Mouse (Mus musculus): ENCODE data around the gene Gm20388.
"Not testable (repeated sequence)": the region's sequence is repeated elsewhere in the genome, so short reads cannot be mapped to it uniquely, and the experiment has no call there.

Gm20388 gene

DNA sequence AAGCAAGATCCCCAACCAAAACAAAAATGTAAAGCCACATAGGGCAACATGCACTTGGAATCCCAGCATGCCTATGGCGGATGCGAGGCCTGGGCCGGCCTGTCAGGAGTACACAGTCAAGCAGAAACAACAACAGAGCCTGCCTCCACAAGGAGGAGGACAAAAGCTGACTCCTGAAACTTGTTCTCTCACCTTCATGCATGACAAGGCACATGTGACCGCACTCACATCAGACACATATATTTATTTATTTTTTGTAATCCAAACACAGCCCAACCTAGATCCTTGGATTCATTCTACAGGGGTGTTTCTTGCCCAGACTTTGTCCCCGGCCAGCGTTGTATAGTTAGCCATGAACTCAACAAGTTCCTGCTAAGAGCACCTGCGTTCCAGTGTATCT is 3137.2 kb downstream of the Gm20388 start:
- peak; percentile 37 to 40 for DNase-seq

DNA sequence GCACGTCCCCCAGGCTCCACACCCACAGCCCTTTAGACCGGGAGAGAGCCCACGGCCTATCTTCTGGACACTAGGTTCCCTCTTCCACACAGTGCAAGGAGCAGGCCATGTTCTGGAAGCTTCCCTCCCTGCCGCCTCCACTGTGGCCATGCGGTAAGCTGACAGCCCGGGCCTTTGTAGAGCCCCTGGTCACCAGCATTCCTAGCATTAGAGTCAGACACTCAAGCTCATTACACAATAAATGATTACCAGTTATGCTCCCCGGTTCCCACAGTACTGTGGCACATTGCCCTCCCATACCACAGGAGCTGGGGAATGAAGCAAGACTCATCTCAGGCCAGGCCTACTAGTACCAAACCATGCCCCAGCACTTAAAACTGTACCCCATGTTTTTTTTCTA is 3137.8 kb downstream of the Gm20388 start:
- DNase-seq: no peak

DNA sequence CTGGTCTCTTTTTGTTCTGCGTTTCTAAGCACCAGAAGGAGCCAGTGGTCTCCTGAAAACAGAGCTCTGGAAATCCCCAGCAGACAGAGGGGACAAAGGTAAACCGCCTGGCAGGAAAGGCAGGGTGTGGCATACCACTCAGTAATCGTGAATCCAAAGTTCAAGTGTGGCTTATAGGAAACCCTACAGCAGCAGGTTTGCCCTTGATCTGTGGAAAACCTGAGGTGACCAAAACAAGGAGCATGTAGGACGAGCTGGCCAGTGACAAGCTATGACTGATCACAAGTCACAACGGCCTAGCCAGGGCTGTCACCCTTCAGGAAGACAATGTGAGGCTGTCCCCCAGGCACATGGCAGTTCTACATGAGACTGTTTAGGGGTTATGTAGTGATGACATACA is 3140.8 kb downstream of the Gm20388 start:
- DNase-seq: peak; percentile 57 to 64

DNA sequence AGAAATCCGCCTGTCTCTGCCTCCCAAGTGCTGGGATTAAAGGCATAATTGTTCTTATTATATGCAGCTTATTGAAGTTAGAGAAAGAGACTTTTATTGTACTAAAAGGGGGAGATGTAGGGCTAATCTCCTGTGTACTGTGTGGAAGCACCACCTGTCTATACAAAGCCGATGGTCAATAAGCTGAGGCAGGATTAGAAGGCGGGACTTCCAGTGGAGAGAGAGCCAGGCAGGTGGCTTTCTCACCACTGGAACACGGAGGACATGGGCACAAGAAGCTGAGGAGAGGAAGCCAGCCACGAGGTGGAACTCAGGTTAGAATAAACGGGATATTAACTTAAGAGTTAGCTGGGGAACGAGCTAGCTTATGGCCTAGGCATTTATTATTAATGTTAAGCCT is 3152.1 kb downstream of the Gm20388 start, which contains the start of gene Spg7:
Gene Spg7, plus strand, starts transcription at position 222 of the 400 bp plus-strand sequence.
- no peak for DNase-seq

DNA sequence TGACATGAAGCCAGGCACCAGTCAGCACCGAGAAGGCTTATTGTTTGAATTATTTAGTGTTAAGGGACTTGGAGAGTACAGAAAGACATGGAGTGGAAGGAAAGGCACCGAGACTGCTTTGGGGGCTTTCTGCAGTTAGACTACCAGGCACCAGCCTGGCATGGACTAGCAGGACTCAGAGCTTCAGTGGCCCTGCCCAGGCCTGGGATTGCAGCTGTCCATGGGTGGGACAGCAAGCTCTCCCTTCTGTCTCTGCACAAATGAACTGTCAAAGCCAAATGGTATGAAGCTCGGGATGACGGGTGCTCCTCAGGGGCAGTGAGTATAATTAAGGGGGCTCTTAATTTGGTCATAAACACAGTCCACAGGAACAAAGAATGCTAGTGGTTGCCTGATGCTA is 3153.4 kb downstream of the Gm20388 start:
- DNase-seq: no peak

DNA sequence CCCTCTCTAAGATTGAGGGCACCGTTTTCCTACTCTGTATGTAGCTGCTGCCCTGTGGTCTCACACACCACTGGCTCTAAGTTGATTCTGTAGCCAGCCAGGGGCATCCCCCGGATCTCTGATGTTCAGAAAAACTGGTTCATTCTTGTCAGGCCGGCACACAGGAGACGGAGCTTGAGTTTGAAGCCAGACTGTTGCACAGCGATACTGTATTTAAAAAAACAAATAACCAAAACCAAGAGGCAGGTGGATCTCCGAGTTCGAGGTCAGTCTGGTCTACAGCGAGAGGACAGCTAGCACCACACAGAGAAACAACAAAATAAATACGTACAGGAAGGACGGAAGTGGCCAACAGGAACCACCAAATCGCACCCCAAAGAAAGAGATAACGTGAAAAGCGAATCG is 3154.2 kb downstream of the Gm20388 start:
- peak in 1 of 2 experiments; percentile 38 for DNase-seq

DNA sequence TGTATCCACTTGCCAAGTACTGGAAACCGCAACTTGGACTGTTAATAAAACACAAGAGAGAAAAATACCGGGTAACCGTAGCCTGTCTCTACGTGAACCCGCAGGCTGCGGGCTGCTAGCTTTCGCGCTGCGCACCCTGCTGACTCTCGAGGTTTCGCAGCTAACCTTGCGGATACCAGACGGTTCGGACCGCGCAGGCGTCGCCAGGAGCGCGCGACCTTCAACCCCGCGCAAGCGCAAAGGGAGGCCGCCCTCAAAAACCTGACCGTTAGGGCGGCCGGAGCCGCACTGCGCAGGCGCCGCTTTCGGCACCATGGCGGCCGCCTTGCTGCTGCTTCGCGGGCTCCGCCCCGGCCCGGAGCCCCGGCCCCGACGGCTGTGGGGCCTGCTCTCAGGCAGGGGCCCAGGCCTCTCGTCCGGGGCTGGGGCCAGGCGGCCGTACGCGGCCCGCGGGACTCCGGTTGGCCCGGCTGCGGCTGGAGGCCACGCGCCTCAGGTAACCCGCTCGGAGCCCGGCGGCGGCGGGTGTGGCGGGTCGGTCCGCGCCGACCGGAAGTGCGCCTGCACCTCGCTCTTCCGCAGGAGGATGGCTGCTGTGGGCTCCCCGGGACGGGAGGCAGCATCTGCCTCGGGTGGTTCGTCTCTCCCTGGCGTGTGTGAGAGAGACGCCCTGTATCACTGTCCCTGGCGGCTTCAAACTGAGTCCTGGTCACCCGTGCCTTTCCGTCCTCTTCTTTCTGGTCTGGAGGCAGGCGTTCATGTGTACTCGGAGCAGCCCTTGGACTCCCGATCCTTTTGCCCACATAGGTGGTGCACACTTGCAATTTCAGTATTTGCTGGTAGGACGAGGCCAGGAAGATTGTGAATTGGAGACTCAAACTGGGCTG is 3154.8 kb downstream of the Gm20388 start:
- DNase-seq: peak; percentile 94 to 95

DNA sequence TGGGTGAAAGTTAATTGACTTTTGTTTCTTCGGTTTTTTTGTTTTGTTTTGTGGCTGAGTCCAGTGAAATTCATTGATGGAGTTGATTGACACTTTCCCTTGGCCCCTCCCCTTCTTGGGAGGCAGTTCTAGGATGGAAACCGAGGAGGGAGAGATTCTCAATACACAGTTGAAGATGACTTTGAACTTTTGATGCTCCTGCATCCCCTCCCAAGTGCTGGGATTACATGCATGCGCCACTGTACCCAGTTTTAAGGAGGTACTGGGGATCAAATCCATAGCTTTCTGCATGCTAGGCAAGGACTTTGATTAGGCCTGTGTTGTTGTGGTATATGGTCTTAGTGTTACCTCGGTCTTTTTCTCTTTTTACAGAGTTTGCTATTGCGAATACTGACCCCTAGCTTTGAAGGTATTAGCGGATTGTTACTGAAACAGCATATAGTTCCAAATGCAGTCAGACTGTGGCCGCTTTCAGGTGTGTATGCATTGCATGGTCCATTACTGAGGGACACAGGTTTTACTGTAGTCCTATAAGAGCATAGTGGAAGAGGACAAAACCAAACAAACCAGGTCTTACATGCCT is 3155.6 kb downstream of the Gm20388 start:
- DNase-seq: no peak

DNA sequence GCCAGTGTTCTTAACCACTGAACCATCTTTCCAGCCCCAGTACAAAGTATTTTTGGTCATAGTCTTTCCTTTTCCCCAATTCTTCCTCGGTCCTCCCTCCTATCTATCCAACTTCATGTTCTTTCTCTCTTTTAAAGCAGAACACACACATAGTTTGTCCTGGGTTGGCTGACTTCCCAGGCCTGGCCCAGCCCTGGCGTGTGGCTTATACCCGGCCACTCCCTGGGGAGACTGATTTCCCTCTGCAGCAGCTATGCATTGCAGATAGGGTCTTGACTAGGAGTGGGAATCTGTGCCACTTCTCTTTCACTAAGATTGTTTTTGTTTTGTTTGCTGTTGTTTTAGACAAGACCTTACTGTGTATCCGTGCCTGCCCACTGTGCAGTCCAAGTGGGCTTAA is 3160.5 kb downstream of the Gm20388 start:
- DNase-seq: peak in 1 of 2 experiments; percentile 7

DNA sequence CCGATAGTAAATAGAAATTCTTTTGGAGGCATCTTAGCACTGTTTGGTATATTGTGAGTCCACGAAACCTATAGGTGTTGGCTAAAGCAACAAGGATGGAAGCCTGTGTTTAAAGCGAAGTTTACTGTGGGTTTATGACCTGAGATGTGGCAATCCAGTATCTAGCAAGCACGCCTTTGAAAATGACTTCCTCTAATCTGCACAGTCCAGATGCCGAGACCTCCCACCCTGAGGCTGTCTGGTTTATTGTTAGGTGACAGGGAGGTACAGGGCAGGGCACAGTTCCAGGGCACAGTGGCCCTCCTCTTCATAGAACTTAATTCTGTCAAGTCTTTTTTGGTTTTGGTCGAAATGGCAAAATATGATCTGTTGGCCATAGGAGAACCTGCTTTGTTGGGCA is 3166.6 kb downstream of the Gm20388 start:
- DNase-seq: no peak

DNA sequence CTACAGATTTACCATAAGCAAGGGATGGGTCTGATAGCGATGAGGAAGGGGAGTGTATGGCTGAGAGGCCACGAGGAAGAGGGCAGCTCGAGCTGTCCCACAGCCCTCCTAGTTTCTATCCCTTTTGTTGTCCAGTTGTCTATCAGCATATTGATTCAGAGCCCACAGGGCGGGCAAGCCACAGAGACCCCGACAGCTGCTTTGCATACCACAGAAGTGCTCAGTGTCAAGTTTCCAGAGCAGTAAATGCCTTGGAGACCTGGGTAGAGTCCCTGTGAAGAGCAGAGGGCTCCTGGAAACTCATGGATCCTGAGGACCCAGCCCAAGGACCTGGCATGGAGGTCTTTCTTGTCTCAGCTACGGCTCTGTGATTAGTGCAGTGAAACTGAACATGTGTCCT is 3172.4 kb downstream of the Gm20388 start:
- no peak for DNase-seq

DNA sequence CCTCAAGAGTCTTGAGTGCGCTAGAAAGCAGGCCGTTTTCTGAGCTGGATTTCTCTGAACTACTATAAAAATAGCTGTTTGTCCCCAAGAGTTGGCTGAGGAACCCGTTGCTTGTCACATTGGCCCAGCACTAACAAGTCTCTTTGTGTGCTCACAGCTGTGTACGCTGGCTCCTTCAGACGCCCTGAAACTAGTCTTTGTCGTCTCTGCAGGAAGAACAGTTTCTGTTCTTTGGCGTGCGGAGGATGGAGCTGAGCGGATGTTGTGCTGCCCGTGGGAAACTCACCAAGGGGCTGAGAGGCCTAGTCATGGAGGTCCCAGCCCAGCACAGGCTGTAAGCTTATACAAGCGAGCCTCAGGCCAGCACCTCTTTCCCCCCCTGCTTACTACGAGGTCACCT is 3173.0 kb downstream of the Gm20388 start:
- no peak for DNase-seq

DNA sequence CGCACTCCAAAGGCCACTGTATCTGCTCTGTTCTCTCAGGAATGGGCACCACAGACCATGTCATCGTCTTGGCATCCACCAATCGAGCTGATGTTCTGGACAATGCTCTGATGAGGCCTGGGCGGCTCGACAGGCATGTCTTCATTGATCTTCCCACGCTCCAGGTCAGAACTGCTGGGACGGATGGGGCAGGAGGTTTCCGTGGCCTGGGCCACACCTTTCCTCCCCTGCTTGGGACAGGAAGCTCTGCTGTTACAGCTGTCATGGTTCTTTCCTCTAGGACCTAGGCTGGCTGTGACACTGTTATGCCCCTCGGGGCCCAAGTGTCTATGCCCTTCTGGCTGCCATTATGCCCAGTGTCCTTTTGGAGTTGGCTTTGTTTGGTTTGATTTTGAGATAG is 3176.6 kb downstream of the Gm20388 start:
- DNase-seq: peak in 1 of 2 experiments; percentile 8

DNA sequence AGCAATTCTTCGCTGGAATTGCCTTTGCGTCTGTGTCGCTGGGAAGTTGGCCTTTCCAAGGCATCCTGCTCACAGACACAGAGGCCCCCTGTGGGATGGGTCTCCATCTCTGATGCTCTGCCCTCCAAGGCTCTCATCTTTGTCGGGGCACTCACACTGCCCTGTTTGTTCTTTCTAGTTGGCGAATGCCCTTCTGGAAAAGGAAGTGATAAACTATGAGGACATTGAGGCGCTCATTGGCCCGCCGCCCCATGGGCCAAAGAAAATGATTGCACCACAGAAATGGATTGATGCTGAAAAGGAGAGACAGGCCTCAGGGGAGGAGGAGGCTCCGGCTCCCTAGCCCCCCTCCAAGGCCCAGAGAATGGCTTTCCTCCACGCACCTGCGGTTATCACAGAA is 3186.6 kb downstream of the Gm20388 start:
- DNase-seq: no peak

DNA sequence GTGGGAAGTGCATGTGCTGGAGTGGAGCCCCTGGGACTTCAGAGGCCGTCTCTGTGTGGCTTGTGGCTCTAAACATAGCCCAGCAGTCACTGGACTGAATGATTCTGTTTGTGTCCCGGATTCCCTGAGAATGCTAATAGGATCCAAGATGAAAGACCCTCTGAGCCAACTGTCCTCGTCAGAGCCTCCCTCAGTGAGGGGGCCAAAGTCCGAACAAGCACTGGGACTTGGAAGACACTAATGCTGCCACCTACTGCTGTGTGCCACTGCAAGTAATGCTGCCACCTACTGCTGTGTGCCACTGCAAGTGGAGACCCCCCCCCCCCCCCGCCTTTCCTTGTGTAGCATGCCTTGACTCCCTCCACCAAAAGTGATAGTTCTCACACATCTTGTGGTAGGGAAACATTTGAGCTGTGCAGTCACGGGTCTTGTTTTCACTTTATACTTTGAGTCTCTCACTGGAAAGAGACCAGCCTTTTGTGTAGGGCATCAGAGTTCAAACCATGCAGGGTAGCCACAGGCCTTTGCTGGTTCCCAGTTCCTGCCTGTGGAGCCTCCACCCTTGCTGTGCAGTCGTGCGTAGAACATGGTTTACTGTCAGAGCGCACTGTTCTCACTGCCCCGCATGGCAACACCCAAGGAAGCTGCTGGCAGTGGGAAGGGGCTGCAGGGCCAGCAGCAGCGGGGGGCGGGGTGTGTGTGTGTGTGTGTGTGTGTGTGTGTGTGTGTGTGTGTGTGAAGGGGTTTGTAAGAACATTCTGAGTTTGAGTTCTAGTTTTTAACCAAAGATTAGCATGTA is 3187.3 kb downstream of the Gm20388 start:
- peak in 1 of 2 experiments; percentile 40 for DNase-seq

DNA sequence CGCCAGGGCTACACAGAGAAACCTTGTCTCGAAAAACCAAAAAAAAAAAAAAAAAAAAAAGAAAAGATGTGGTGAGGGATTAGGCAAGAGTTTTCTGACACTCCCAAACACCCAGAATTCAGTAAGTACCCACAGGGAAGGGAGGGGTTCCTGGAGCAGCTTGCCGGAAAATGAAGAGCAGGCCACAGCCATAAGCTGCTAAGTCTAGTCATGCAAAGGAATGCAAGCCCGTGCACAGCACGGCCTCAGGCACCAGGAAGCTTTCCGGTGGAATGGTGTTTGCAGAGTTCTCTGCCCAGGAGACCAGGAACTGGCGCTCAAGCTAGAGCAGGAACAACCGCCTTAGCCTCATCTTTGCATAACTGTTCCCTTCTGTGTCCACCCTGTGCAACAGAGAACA is 3189.6 kb downstream of the Gm20388 start:
- DNase-seq: no peak

DNA sequence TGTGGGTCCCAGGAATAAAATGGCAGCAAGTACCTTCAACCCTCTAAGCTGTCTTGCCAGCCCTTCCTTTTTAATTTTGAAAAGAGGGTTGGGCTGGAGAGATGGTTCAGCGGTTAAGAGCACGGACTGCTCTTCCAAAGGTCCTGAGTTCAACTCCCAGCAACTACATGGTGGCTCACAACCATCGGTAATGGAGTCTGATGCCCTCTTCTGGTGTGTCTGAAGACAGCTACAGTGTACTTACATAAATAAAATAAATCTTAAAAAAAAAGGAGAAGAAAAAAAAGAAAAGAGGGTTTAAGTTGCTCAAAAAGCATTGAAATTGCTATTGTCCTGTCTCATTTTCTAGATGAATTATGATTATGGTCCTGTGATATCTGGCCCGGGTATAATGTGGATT is 3190.6 kb downstream of the Gm20388 start:
- DNase-seq: no peak

DNA sequence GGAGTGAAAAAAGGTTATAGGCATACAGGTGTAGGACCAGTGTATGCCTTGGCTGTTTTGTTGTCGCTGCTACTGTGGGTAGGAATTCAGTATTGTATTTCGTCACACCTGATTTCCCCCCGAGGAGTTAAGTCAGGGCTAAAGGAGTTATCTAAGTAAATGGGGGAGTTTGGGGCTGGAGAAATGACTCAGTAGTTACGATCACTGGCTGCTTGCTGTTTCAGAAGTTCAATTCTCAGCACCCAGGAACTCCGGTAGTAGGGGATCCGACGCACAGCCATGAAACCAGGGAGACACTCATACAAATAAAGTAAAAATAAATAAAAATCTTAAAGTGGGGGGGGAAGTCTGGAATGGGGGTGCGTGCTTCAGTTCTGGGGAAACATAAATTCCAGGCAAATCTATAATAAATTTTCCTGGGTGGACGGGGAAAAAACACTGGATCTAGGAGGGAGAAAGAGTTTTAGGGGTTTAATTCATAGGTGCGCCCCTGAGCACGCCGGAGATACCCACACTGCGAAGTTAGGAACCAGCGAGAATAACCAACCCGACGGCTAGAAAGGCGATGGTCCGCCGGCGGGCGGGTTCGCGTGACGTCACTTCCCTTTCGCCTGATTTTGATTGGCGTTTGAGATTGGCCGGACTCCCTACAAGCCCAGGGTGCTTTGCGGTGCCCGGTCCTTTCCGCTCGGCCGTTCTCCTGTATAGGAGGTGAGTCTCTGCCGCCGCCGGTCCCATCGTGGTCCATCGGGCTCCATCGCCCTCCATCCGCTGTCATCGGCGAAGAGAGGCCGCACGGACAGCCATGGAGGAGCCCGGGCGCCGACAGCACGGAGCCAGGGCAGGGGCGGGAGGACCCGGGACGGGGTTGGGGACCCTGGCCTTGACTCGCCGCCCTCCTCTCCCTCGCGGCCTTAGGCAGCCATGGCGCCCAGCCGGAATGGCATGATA is 3191.4 kb downstream of the Gm20388 start, which contains the start of gene Rpl13:
Gene Rpl13, plus strand, starts transcription at position 616 of the 951 bp plus-strand sequence.
- peak; percentile 97 to 98 for DNase-seq

DNA sequence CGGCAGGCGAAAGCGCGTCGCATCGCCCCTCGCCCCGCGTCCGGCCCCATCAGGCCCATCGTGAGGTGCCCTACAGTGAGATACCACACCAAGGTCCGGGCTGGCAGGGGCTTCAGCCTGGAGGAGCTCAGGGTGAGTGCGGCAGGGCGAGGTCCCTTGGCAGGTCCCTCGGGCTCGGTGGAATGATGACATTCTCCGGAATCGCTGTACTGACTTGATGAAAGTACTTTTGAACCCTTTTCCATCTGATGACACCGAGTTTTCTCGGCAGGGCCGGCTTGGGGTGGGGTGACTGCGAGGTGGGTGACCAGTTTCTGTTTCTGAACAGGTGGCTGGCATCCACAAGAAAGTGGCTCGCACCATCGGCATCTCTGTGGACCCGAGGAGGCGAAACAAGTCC is 3192.2 kb downstream of the Gm20388 start:
- not testable (repeated sequence) for DNase-seq

DNA sequence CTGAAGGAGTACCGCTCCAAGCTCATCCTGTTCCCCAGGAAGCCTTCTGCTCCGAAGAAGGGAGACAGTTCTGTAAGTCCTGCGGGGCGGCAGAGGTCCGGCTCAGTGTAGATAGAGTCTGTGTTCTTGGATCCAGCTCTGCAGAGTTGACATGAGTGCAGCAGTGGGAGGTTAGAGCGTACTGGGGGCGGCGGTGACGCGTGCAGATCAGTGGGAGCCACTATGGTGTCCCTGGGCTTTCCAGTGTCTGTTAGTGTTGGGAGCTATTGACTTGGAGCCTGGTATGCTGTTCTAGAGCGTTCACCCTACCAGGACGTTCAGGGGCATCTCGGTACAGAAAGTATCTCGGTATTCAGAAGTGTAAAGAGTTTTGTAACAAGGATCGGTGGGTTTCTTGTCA is 3192.6 kb downstream of the Gm20388 start:
- no peak for DNase-seq

DNA sequence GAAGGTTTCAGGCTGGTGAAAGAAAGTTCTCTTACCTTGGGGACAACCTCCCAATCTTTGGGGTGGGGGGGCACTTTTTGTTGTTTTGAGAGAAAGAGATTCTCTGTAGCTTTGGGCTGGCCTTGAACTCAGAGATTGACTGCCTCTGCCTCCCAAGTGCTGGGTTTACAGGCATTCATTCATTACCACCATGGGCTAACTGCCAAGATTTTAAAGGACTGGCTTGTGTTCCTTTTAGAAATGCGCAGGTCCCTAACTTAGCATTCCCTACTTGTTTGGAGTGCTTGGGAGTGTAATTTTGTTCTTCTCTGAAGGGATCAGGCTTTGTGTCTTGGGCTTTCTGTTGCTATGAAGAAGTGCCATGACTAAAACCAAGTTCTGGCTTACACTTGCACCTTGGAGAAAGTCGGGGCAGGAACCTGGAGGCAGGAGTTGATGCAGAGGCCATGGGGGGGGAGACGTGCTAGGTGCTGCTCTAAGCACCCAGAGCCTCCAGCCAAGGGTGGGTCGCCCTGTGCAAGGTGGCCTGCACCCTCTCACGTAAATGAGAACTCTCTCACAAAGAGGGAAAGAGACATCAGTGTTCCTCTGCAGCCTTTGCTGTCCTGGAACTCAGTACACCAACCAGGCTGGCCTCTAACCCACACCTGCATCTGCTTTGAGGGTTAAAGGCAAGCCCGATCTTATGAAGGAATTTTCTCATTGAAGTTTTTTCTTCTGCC is 3193.6 kb downstream of the Gm20388 start:
- DNase-seq: no peak

All from kidney, adult 8-10 months (tissue).